Mouse (Mus musculus): Measurements from ENCODE around the gene Zcwpw1.
"Not testable (repeated sequence)": the region's sequence is repeated elsewhere in the genome, so short reads cannot be mapped to it uniquely, and the experiment has no call there.

Zcwpw1 gene

DNA sequence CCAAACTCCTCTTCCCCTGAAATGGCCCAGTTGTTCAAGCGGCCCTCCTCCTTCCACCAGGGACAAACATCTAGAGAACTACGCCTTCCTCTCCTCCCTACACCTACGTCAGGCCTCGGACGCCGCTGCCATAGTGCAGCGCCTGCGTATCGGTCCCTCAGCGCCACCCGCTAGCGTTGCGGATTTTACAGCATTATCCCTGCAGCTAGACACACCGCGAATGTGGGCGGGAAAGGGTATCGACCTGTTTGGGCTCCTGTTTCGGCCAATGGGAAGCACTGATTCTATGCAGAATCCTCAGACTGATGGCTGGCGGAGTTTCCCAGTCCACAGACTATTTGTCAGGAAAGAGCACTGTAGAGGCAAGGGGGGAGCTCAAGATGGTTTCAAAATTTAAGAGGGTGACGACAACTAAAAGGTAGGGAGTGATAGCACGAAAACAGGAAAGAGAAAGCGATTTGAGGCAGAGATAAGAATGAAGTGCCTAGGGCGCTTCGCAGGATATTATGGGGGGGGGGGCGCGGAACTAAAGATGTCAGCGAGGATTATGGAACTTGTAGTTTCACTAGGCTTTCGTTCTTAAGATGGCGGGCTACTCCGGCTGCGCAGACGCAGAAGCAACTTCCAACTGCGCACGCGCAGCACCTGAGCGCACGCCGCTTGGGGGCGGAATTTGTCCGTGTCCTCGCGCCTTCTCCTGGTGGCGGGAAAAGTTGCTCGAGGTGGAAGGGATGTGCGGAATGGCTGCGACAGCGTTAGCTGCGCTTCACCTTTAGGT, at the start of gene Zcwpw1, which contains the start of gene Mepce:
Gene Zcwpw1 (plus strand): TSS at position 648 of the 778 bp plus-strand sequence.
Gene Mepce (minus strand): TSS at position 505 of the 778 bp plus-strand sequence.
- peak; percentile 96 for DNase-seq (ENCODE audit: low read depth, low spot score)

DNA sequence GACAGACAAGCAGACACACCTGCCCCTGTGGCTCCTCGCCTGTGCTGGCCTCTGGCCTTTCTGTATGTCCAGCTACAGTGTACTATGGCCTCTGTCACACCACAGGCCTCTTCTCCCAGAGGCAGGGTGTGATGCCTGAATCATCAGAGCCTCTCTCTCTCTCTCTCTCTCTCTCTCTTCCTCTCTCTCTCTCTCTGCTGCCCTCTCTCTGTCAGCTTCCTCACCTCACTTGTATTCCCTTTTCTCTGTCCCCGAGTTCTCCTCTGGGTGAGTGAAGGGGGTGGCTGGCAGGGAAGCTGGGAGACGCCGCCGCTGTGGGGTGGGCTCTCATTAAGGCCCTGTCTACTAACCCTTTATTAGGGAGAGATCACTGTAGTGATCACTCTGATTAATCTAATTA, 49.1 kb upstream of the Zcwpw1 start:
- no peak for DNase-seq (ENCODE audit: low read depth, low spot score)

DNA sequence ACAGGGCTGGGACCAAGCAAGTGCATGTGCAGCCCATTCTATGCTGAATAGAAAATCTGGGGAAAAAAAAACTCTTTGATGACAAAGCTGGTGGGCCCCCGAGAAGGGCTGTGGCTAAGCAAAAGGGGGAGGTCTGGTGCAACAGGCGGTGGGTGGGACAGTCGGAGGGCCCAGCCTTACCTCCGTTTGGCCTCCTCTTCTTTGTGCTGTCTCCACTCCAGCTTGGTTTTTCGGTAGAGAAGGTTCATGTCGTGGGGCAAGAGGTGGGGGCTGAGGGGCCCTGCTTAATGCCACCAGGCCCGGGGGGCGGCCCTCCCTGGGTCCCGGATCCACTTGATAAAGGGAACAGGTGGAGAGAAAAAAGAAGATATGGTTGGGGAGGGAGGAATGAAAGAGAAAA, 48.1 kb upstream of the Zcwpw1 start:
- DNase-seq (ENCODE audit: low read depth, low spot score): no peak

DNA sequence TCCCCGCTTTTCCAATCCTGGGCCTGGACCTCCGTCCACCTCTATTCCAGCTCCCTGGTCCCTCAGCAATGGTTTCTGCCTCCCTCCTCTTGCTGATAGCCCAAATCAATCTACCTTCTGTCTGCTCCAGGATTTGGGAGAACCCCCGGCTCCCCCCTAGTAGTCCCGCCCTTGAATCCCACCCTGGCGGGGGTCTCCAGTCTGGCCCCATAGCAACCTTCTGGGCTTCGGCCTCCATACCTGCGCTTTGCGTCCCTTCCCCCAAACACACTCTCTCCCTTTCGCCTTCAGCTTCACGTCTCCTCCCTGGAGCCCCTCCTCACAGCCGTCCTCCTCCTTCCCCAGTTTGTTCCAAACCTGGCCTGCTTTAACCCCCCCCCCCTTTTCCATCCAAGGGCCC, 47.1 kb upstream of the Zcwpw1 start:
- DNase-seq (ENCODE audit: low read depth, low spot score): no peak

DNA sequence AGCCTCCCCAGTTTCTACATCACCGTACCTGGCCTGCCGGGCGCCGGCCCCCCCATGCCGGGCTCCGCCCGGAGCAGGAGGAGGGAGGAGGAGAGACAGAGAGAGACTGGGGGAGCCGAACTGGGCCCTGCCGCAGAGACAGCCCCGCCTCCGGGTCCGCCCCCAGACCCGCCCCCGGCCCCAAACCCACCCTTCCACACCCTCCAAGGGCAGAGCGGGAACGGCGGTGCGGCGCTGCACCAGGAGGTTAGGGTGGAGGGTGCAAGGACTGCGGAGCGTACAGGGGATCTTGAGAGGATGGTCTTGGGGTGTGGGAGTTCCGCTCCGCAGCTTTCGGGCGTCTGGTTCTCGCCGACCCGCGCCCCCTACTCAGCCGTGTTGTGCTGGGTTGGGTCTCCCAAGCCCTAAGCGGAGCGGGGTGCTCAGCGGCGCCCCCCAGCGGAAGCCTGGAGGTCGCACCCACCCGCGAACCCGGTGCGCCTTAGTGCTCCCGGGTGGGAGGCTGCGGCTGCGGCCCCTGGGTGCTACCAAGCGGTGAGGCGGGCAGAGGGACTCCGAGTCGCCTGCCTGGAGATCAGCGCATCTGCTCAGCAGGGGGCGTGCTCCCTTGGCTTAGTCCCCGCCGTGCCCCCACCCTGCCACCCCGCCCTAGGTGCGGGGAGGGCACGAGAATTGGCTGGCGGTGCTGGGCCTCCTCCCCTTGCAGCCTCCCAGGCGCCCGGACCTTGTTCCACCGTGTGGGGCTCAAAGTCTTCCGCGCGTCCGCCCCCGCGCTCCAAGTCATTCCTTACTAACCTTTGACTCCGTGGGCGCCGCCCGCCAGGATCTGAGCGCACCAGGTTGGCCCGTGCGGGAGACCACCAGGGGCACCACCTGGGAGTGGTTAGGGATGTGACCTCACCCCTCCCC, 46.3 kb upstream of the Zcwpw1 start, which contains the start of gene Nyap1:
Gene Nyap1 (minus strand): TSS at position 585 of the 909 bp plus-strand sequence.
- peak; percentile 67 for DNase-seq (ENCODE audit: low read depth, low spot score)

DNA sequence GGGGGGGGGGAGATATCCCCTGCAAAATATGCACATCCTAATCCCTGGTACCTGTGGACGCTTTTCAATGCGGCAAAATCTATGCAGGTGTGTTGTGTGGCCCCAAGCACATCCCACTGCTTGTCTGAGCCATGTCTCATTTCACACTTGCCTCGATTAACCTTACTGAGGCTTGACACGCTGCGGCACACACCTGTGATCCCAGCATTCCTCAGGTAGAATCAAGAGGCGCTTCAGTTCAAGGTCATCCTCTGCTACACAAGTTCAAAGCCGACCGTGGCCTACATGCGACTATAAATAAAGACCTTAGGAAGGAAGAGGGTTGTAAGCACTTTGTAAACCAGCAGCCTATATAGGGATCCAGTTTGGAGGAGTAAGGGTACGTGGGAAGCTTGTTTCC, 45.5 kb upstream of the Zcwpw1 start:
- no peak for DNase-seq (ENCODE audit: low read depth, low spot score)

DNA sequence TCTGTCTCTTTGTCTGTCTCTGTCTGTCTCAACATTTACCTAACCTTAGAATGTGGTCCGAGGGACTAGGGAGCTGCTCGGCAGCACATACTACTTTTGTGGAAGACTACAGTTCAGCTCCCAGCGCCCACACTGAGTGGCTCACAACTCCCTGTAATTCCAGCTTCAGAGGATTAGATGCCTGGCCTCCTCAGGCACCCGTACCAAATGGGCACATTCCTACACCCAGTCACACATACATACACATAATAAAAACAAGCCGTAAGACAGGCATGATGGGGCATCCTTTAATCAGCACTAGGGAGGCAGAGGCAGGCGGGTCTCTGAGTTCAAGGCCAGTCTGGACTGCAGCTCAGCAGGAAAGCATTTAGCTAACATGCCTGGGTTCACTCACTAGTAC, 44.8 kb upstream of the Zcwpw1 start:
- DNase-seq (ENCODE audit: low read depth, low spot score): no peak

DNA sequence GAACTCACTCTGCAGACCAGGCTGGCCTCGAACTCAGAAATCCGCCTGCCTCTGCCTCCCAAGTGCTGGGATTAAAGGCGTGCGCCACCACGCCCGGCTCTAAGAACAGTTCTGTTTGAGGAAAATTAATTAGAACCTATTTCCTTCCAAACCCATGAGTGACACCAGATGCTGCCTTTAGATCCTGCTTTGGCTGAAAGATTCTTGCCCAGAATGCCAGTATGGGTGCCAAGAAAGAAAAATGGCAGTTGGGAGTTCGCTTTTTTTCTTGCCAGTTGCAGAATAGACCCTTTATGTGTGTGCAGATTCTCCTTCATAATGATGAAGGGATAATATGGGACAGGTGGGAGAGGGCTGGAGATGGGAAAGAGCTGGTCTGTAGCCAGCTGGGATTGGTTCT, 43.4 kb upstream of the Zcwpw1 start:
- no peak for DNase-seq (ENCODE audit: low read depth, low spot score)

DNA sequence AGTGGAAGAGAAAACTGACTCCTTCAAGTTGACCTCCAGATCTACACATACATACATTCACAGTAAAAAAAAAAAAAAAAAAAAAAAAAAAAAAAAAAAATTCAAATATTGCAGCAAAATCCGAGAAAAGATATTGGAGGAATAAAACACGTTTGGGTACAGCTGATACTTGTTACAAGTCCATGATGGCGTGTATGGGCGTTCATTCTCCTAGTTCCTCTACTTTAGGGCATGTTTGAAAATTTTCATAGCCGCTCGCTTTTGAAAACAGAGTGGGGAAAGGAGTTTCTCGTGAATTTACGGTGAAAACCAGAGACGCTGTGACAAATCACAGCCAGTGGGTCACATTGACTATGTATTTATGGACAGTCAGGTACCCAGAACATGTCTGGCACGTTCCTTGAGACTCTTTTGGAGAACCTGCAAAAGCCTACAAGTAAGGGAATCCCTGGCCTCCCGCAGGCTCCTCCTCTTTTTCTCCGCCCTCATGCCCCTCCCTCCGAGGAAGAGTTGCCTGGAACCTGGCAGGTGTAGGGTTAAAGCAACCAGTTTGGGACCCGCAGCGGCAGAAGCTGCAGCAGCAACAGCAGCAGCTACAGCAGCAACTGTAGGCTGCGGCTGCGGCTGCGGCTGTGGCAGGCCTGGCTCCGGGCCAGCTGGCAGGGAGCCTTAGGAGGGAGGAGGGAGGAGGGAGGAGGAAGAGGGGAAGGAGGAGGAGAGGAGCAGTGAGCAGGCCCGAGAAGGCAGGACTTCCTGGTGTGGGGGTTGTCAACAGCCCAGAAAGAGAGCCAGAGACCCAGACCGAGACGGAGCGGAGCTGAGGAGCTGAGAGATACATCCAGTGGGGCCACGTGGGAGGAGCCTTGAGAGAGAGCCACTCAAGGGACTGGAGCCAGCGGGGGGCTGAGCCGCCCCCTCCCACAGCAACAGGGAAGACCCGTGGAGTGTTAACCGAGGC, 42.1 kb upstream of the Zcwpw1 start, which contains the start of gene Tsc22d4:
Gene Tsc22d4 (plus strand): TSS at position 517 of the 958 bp plus-strand sequence.
- DNase-seq (ENCODE audit: low read depth, low spot score): peak; percentile 79

DNA sequence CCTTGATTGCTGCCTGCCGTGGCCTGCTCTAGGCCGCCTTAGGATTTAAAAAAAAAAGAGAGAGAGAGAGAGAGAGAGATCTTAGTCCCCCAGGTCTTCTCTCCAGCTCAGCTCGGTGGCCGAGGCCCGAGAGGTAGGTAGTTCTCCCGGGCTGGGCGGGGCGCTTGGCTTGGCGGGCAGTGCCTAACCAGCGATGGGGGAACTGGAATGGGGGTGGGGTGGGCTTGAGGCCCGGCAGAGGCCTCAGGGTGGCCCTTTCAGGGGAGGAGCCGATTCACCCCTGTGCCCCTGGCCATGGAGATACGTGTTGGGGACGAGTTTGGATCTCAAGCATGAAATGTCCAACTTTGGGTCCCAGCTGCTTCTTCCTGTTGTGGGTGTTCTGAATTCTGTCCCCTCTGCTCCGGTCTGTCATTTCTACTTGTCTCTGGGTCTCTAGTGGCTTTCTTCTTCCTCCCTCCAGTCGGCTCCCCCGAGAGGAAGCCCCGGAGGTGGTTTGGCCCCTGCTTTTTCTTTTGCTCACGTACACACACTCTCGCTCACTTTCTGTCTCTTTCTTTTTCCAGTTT, 41.2 kb upstream of the Zcwpw1 start:
- no peak for DNase-seq (ENCODE audit: low read depth, low spot score)

DNA sequence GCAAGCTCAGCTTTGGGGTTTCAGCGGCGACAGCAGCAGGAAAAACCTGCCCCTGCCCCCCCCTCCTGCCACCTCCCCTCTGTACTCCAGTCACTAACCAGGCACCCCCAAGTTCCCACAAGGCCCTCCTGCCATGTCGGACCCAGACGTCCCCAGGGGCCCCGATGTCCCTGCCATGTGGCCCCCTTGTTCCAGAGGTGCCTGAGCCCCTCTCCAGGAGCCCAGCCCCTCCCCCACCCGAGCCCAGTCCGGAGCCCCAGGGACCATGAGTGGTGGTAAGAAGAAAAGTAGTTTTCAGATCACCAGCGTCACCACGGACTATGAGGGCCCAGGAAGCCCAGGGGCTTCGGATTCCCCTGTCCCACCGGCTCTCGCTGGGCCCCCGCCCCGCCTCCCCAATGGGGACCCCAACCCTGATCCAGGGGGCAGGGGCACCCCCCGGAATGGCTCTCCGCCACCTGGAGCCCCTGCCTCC, 40.7 kb upstream of the Zcwpw1 start:
- DNase-seq (ENCODE audit: low read depth, low spot score): no peak

DNA sequence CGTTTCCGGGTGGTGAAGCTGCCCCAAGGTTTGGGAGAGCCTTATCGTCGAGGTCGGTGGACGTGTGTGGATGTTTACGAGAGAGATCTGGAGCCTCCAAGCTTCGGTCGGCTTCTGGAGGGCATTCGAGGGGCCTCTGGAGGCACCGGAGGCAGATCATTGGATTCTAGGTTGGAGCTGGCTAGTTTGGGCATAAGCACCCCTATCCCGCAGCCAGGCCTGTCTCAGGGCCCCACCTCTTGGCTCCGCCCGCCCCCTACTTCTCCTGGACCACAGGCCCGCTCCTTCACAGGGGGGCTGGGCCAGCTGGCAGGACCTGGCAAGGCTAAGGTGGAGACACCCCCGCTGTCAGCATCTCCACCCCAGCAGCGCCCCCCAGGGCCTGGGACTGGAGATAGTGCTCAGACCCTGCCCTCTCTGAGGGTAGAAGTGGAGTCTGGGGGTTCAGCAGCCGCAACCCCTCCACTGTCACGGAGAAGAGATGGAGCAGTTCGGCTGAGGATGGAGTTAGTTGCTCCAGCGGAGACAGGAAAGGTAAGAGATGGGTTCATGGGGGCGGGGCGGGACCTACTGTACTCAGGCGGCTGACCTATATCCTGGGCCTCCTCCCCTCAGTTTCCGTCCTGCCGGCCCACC, 40.2 kb upstream of the Zcwpw1 start:
- no peak for DNase-seq (ENCODE audit: low read depth, low spot score)

DNA sequence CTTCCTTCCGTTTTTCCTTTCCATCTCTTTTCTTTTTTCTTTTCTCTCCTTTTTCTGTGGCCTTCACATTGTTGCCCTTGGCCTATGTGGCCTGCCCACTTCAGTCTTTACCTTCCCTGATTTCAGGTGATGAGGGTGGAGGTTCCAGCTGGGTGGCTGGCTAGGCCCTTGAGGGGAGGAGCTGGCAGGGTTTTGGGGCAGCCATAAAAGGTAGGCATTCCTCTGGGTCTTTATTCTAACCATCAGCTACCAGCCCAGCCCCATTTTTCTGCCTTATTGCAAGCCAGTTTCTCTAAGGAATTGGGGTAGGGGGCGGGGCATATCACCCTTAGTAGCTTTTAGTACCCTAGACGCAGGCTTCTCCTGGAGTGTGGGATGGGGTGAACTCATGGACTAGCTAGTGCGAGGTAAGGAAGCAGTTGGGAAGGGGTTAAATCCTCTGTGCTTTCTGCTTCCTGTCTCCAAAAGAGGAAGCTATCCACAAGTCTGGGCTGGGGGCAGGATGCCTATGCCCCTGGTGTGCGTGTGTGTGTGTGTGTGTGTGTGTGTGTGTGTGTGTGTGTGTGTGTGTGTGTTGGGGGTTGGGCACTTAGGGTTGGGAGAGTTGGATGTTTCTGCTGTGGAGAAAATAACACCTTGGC, 39.3 kb upstream of the Zcwpw1 start:
- no peak for DNase-seq (ENCODE audit: low read depth, low spot score)

DNA sequence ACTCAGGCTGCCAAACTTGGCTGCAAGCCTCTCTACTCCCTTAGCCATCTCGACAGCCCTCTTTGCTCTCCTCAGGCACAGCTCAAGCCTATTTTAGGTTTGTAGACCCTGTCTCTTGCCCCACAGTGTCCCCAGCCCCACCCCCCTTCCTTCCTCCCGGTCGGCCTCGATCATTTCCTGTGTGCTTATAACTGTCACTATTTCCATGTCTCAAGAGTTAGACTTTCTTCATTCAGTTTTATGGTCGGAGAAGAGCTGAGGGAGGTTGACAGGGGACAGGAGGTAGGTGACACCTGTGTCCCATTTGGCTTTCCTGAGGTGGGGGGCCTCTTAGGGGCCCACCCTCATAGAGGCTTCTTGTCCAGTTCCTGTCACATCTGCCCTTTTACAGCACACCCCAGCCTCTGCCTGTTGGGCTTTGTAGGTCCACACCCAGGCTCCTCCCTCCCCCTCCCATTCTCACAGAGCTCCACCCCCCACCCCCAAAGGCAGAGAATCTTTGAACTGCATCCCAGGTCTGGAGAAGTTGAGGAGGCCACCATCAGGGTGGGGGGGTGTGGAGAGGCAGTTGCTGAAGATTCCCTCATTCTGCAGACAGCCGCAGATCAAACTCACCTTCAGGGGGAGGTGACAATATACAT, 38.3 kb upstream of the Zcwpw1 start:
- DNase-seq (ENCODE audit: low read depth, low spot score): no peak

DNA sequence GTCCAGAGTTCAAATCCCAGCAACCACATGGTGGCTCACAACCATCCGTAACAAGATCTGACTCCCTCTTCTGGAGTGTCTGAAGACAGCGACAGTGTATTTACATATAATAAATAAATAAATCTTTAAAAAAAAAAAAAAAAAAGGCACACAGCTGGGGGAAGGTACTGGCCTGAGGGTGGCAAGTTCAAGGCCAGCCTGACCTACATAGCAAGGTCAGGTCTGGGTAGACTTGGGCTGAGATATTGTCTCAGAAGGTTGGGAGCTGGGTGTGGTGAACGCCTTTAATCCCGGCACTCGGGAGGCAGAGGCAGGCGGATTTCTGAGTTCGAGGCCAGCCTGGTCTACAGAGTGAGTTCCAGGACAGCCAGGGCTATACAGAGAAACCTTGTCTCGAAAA, 37.4 kb upstream of the Zcwpw1 start:
- not testable (repeated sequence) for DNase-seq (ENCODE audit: low read depth, low spot score)

DNA sequence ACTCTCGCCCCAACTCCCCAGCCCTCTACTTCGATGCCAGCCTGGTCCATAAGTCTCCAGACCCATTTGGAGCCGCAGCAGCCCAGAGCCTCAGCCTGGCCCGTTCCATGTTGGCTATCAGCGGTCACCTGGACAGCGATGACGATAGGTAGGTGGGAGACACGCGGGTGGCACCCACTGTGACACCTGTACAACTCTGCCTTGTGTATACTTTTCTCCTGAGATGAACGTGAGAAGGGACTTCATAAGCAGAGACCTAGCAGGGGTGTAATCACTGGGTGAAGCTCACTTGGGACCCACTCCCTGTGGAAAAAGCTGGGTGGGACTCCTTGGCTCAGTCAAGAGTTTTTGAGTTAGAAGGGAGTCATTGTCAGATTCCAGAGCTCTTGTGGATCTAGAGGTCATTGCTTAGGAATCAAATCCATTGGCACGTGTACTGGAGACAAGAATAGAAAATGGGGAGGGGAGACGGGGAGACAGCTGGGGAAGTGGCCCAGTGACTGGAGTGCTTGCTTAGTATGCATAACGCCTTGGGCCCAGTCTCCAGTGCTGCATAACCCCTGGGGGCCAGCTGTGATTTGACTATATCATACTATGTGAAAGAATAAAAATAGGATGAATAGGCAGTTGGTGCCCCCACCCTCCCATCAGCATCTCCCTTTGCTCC, 36.2 kb upstream of the Zcwpw1 start:
- DNase-seq (ENCODE audit: low read depth, low spot score): no peak

DNA sequence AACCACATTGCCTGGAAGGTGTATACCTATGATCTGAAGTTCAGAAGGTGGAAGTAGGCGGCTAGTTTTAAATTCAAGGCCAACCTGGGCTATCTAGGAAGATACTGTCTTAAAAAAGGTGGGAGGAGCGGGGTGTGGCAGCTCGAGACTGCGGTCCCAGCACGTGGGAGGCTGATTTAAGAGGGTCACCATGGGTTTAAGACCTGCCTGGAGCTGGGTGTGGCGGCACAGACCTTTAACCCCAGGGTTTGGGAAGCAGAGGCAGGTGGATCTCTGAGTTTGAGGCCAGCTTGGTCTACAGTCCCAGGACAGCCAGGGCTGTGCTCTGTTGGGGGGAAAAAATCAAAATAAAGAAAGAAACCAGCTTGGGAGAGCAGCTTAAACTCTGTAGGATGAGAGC, 35.6 kb upstream of the Zcwpw1 start:
- DNase-seq (ENCODE audit: low read depth, low spot score): no peak

DNA sequence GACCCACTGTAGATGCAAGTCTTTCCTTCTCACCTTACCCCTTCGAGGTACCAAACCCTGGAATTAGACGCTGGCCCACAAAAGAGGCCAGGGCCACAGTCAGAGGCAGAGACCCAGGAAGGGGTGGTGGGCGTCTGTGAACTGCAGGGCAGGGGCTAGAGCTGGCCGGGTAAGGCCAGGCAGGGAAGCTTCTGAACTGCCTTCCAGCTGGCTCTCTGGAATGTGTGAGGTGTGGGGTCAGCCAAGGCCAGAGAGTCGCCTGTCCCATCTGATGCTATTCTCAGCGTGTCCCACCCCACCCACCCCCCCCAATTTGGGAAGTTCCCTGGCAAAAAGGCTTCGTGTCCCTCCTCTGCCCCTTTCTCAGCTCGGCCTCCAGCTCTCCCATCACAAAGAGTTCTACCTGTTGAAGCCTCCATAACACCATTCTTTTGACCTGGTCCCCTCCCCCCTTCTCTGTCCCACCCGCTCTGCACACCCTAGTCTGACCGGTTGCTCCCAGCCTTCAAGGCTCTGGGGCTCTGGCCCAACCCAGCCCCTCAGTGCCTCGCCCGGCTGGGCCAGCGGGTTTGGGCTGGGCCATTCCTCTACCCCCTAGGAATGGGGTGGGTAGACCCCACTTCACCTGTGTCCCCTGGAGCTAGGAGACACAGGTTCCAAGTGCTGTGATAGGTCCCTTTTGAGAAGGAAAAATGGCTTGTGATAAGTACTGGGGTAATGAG, 34.3 kb upstream of the Zcwpw1 start:
- no peak for DNase-seq (ENCODE audit: low read depth, low spot score)

Measured in embryo, embryonic 11.5 days (tissue).